Mouse (Mus musculus) brain, adult 2 months (tissue): ENCODE measurements around the gene Pm20d2.

Source experiments
- DNase-seq: peaks from one replicate; pipeline ENCODE4 v3.0.0; 2011; ENCODE audit warnings: low read depth, low spot score

Pm20d2 gene

GRCm38 (mm10) chr4:33124493-33124892, 65.0 kb downstream of the Pm20d2 start:
- DNase-seq: peak; percentile 60
